Mouse (Mus musculus) midbrain, embryonic 16.5 days (tissue): ENCODE measurements around the gene Mfsd4b1. TPM values are rescaled to one million over a fixed set of nuclear protein-coding genes. Genes with fewer than 3 reads are reported as not detected.

Experiments
- ATAC-seq: fragments of 200-750 bp; cut with Nextera tagmentation; 2 replicates; pipeline ENCODE4 v1.8.0; 2017; ENCODE audit warnings: moderate TSS enrichment
- H3K27ac ChIP-seq: fragments of 300-500 bp; sonication (generic); 2 replicates; pipeline ENCODE4 v1.5.1; 2014; ENCODE audit warnings: mild to moderate bottlenecking, low read length, mixed read lengths
- H3K27me3 ChIP-seq: fragments of 300-500 bp; sonication (generic); 2 replicates; pipeline ENCODE4 v1.6.1; 2014; ENCODE audit warnings: low read depth, low read length, mixed read lengths; ENCODE audit not compliant: control insufficient read depth, insufficient read depth
- H3K36me3 ChIP-seq: fragments of 300-500 bp; sonication (generic); 2 replicates; pipeline ENCODE4 v1.6.1; 2014; ENCODE audit warnings: mild to moderate bottlenecking, low read length, moderate library complexity, mixed read lengths; ENCODE audit not compliant: control insufficient read depth, insufficient read depth
- H3K4me1 ChIP-seq: fragments of 300-500 bp; sonication (generic); 2 replicates; pipeline ENCODE4 v1.6.1; 2014; ENCODE audit warnings: mild to moderate bottlenecking, low read length, mixed read lengths; ENCODE audit not compliant: control insufficient read depth, insufficient read depth
- H3K4me2 ChIP-seq: fragments of 300-500 bp; sonication (generic); 2 replicates; pipeline ENCODE4 v1.6.1; 2014; ENCODE audit warnings: mild to moderate bottlenecking, low read length, mixed read lengths
- H3K4me3 ChIP-seq: fragments of 300-500 bp; sonication (generic); 2 replicates; pipeline ENCODE4 v1.5.1; 2014; ENCODE audit warnings: low read depth, mild to moderate bottlenecking, low read length, moderate library complexity, mixed read lengths
- H3K9ac ChIP-seq: fragments of 300-500 bp; sonication (generic); 2 replicates; pipeline ENCODE4 v1.6.1; 2014; ENCODE audit warnings: low read depth, low read length, mixed read lengths
- H3K9me3 ChIP-seq: fragments of 300-500 bp; sonication (generic); replicated peaks from 2 replicates; pipeline ENCODE4 v1.6.1; 2014; ENCODE audit warnings: mild to moderate bottlenecking, low read length, mixed read lengths; ENCODE audit not compliant: control insufficient read depth, poor library complexity, severe bottlenecking
- WGBS: fragments of 180-500 bp; shearing (Covaris S2); extraction: QIAGEN DNeasy Blood & Tissue Kit; methylation state at CpG from one replicate; pipeline ENCODE4 v1.1.7; 2014; 5-methylcytosine and 5-hydroxymethylcytosine counted together
- polyA plus RNA-seq: library from polyadenylated mRNA; unstranded; fragments of >200 nt; fragmentation: Nextera tagmentation; extraction: Ambion mirVana; gene quantifications from 2 replicates; pipeline ENCODE4 v1.2.1, GENCODE M21; 2015

Gene Mfsd4b1
- polyA plus RNA-seq, 1 experiment from 2014 or later, result 0.72 TPM

DNA sequence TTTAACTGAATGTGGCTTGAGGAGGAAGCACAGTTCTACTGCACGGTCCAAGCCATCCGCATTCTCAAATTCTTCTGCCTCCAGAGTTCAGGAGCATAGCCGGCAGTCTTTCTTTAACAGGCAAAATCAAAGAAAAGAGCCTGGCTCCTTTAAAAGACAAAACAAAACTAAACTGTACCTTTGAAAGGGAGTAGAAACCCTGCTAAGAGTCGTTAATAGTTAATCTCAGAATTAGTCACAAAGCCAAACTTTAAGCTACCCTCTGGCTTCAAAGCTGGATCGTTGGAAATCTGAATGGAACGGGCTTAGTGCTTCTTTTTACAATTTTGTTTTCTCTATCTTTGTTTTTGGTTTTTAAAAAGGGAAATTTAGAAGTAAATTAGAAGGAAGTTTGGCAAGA is 37.7 kb upstream of the Mfsd4b1 start:
- Histone ChIP-seq H3K4me2 (no peak overlapping the region), H3K27me3 (no peaks in the 10 kb centered on the region), H3K27ac (no peak overlapping the region), H3K4me3 (no peak overlapping the region), H3K9ac (no peak overlapping the region), H3K9me3 (no peaks in the 10 kb centered on the region), H3K4me1 (no peaks in the 10 kb centered on the region), H3K36me3 (no peaks in the 10 kb centered on the region)
- 29% methylated on average over 6 of the region's 6 CpGs for WGBS
- no peak for ATAC-seq

GRCm38 (mm10) chr10:40061926-40062325 is 36.9 kb upstream of the Mfsd4b1 start:
- Histone ChIP-seq H3K27me3 (no peaks in the 10 kb centered on the region), H3K27ac (no peak overlapping the region), H3K4me1 (no peaks in the 10 kb centered on the region), H3K9me3 (no peaks in the 10 kb centered on the region), H3K9ac (no peak overlapping the region), H3K36me3 (no peaks in the 10 kb centered on the region), H3K4me2 (no peak overlapping the region), H3K4me3 (no peak overlapping the region)
- 87% methylated on average over 5 of the region's 5 CpGs for WGBS
- ATAC-seq, result no peak

DNA sequence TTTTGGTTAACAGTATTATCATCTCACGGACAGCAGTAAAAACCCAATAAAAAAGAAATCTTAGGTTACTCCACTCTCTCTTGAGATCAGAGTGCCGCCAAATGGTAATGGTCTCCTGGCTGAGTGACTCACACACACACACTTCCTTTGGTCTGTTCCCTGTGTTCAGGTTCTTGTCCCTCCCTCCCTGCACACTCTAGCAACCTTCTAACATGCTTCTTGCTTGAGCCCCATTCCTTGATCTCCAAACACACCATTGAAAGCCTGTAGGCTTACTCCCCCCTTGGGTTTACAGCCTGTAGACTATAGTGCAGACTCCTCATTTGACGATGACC is 33.7 kb upstream of the Mfsd4b1 start:
- Histone ChIP-seq H3K4me2 (no peak overlapping the region), H3K4me1 (no peaks in the 10 kb centered on the region), H3K36me3 (no peaks in the 10 kb centered on the region), H3K9me3 (no peaks in the 10 kb centered on the region), H3K27me3 (no peaks in the 10 kb centered on the region), H3K4me3 (no peak overlapping the region), H3K9ac (no peak overlapping the region), H3K27ac (no peak overlapping the region)
- 90% methylated on average over 3 of the region's 3 CpGs for WGBS
- ATAC-seq, result no peak

DNA sequence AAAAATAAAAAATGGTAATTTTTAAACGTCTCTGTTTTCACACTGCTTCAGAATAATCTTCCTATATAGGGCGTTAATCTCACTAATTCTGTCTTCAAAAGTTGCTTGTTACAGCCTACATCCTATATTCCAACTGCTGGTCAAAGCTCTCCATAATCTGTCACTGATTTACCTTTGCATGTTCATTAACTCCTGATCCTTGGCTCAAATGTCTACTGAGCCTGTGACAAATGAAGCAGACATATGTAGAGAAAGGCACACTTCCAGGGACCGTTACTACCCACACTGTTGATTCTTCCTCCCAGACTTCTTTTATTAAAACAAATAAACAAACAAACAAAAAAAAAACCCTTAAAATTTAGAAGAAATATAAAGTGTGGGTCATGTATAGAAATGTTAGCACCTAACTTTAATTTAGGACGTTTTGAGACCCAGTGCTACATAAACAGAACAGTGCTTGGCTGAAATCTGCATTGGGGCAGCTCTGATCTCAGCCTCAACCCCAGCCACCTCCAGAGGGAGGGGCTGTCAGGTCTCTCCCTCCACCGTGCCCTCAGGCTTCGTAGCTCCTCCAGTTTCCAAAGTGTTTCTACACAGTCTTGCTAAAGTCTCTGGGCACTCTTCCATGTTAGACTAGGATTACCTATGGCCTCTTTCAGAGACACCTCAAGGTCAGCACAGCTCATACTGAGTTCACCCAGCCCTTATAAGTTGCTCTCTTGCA is 33.2 kb upstream of the Mfsd4b1 start:
- 67% methylated on average over 6 of the region's 6 CpGs for WGBS
- no peak overlapping the region for H3K27ac ChIP-seq
- no peak for ATAC-seq
- no peaks in the 10 kb centered on the region for H3K4me1 ChIP-seq
- no peaks in the 10 kb centered on the region for H3K27me3 ChIP-seq
- no peak overlapping the region for H3K4me2 ChIP-seq
- no peaks in the 10 kb centered on the region for H3K36me3 ChIP-seq
- H3K9ac ChIP-seq, result no peak overlapping the region
- H3K4me3 ChIP-seq, result no peak overlapping the region
- no peaks in the 10 kb centered on the region for H3K9me3 ChIP-seq

DNA sequence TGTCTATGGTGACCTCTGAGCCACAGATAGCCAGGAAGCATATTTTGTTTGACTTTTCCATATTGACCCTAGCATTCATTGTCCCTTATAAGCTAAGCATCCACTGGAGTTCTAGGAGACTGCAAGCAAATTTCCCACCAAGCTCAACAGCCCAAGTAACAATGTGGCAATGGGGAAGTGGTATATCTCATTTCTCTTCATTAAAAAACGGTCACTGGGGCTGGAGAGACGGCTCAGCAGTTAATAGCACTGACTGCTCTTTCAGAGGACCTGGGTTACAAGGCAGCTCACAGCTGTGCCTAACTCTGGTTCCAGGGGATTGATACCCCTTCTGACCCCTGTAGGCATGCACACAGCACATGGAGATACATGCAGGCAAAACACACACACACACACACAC is 32.5 kb upstream of the Mfsd4b1 start:
- 65% methylated on average over 2 of the region's 2 CpGs for WGBS
- Histone ChIP-seq H3K36me3 (no peaks in the 10 kb centered on the region), H3K9ac (no peak overlapping the region), H3K4me1 (no peaks in the 10 kb centered on the region), H3K27ac (no peak overlapping the region), H3K4me3 (no peak overlapping the region), H3K4me2 (no peak overlapping the region), H3K9me3 (no peaks in the 10 kb centered on the region), H3K27me3 (no peaks in the 10 kb centered on the region)
- no peak for ATAC-seq

DNA sequence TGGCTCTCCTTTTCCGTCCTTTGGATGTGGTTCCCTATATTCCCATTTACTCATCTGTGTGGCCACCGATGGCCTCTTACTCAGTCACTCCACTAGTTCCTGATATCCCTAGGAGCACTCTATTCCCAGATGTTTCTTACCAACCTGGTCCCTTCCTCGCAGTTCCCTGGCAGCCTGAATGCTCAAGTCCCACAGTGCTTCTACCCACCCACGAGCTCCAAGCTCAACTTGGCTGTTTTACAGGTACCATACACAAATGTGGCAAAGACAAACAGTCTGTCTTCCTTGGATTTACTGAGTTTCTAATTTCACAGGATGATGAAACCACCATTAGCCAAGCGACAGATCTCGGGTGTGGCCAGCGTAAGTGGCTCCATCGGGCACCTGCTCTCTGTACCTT is 29.4 kb upstream of the Mfsd4b1 start:
- WGBS, result 95% methylated on average over 8 of the region's 8 CpGs
- H3K4me2 ChIP-seq, result no peak overlapping the region
- no peak overlapping the region for H3K9ac ChIP-seq
- no peak for ATAC-seq
- H3K27me3 ChIP-seq, result no peaks in the 10 kb centered on the region
- no peaks in the 10 kb centered on the region for H3K4me1 ChIP-seq
- no peak overlapping the region for H3K27ac ChIP-seq
- no peaks in the 10 kb centered on the region for H3K36me3 ChIP-seq
- no peak overlapping the region for H3K4me3 ChIP-seq
- no peaks in the 10 kb centered on the region for H3K9me3 ChIP-seq

DNA sequence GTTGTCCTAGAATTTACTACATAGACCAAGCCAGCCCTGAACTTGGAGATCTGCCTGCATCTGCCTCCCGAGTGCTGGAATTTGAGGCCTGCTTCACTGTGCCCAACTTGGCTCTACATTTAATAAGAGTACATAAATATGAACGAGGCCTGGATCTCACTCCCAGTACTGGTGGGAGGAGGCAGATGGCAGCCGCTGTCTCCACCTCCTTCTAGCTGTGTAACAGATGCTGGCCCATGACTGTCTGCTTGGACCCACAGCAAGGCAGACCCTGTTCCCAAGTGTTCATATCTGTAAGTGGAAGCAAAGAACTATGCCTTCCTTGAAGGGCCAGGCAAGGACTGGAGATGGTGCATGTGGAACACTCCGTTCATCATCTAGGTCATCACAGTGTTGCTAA is 28.8 kb upstream of the Mfsd4b1 start:
- no peak overlapping the region for H3K4me3 ChIP-seq
- H3K27ac ChIP-seq, result no peak overlapping the region
- no peak overlapping the region for H3K4me2 ChIP-seq
- WGBS, result 94% methylated on average over 4 of the region's 4 CpGs
- no peak for ATAC-seq
- H3K9me3 ChIP-seq, result no peaks in the 10 kb centered on the region
- no peaks in the 10 kb centered on the region for H3K4me1 ChIP-seq
- H3K36me3 ChIP-seq, result no peaks in the 10 kb centered on the region
- H3K27me3 ChIP-seq, result no peaks in the 10 kb centered on the region
- no peak overlapping the region for H3K9ac ChIP-seq

DNA sequence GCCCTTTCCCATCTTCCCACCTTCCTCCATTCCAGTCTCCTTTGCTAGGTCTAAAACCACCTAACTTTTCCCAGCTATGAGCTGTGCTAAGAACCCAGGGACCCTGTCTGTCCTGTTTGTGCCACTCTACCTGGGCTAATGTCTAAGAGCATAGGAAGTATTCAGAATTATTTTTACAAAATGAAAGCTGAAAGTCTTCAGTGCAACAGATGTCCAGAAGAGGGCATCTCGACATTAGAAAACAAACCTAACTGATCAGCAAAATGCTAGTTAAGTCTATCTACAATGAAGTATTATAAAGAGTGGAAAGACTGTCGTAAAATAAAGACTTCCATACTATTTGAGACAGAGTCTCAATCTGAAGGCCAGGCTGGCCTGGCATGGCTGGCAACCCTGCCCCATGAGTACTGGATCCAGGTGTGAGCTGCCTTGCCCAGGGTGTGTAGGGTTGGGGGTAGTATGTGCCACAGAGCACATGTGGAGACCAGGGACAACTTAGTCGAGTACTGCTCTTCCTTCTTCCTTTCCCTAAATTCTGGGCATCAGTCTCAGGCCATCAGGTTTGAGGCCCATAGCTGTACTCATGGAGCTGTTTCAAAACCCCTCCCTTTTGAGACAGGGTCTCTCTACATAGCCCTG is 28.3 kb upstream of the Mfsd4b1 start:
- ATAC-seq, result peak; percentile 58; the same call in 1 of the 2 replicates

DNA sequence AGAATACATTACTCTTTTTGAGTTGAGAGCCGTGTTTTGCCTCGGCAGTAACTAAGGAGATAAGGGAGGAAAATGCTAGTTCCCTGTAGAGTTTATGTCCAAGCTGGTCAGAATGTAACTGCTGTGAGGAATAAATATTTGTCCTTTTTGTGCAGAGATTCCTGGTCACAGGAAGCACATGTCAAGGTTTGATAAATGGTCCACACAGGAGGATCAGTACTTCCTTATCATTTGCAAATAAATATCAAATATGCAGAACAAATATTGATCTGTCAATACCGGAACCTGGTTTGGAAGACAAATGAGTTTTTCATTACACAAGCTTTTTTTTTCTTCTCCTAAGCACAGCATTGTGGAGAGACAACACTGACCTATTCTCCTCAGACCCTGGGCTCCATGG is 26.9 kb upstream of the Mfsd4b1 start:
- Histone ChIP-seq H3K36me3 (no peaks in the 10 kb centered on the region), H3K27me3 (no peaks in the 10 kb centered on the region), H3K9me3 (no peaks in the 10 kb centered on the region), H3K4me2 (no peak overlapping the region), H3K4me3 (no peak overlapping the region), H3K4me1 (no peaks in the 10 kb centered on the region), H3K9ac (no peak overlapping the region), H3K27ac (no peak overlapping the region)
- no peak for ATAC-seq
- 85% methylated on average over 3 of the region's 3 CpGs for WGBS

More for the DNA sequence above, 28.3 kb upstream of the Mfsd4b1 start:
- Histone ChIP-seq H3K36me3 (no peaks in the 10 kb centered on the region), H3K9ac (no peak overlapping the region), H3K27me3 (no peaks in the 10 kb centered on the region), H3K4me3 (no peak overlapping the region), H3K4me1 (no peaks in the 10 kb centered on the region), H3K9me3 (no peaks in the 10 kb centered on the region), H3K4me2 (no peak overlapping the region), H3K27ac (no peak overlapping the region)
- 62% methylated on average over 3 of the region's 3 CpGs for WGBS
